In genomic region chr5:127349221-127350065, GRCm38 (mm10) we compare ENCODE assay signal across 12 mouse cellular contexts.
DNase-seq lines count a peak whose midpoint lies in the region; ATAC-seq and TF ChIP-seq lines count a peak whose summit lies in the region.
"Had no signal": no experiment of that assay in that cellular context is flagged by ENCODE, and none has a peak within 500 bp of the region (broad histone marks: within the 10 kb centered on the region; RNA-seq: fewer than 3 reads in every experiment).

No protein-coding gene starts in this region.

- 60% methylated on average over 9 of the region's 9 CpGs for WGBS in kidney, embryonic 15.5 days
- WGBS in forebrain, embryonic 13.5 days = 48% methylated on average over 9 of the region's 9 CpGs
- WGBS in intestine, embryonic 15.5 days = 60% methylated on average over 9 of the region's 9 CpGs

- DNase-seq in kidney, adult 9 months = no peak
- DNase-seq in brain, embryonic 14.5 days (ENCODE audit: low read depth) = peak; percentile 55
- peak; percentile 91 for DNase-seq in cerebellum, adult 9-10 months
- DNase-seq: gastrocnemius, postnatal 36 days; lung, adult 2 months had no signal

- no peak for TF ChIP-seq CTCF in brain, embryonic 14.5 days (IDR thresholded peaks at IDR 0.05; ENCODE audit: borderline replicate concordance, extremely low read depth, insufficient read depth, insufficient read length)

- TF ChIP-seq POLR2A in brain, embryonic 14.5 days (IDR thresholded peaks at IDR 0.05; ENCODE audit: borderline replicate concordance, extremely low read depth, insufficient read depth, insufficient read length, poor library complexity, severe bottlenecking) = no peak

- no peaks in the 10 kb centered on the region for H3K27me3 ChIP-seq in kidney, embryonic 15.5 days
- no peaks in the 10 kb centered on the region for H3K27me3 ChIP-seq in forebrain, embryonic 13.5 days
- H3K27me3 ChIP-seq in intestine, embryonic 15.5 days (replicated peaks) = no peaks in the 10 kb centered on the region
- H3K27me3 ChIP-seq: heart, embryonic 13.5 days; midbrain, embryonic 12.5 days had no signal

- no peaks in the 10 kb centered on the region for H3K9me3 ChIP-seq in kidney, embryonic 15.5 days (replicated peaks)
- no peaks in the 10 kb centered on the region for H3K9me3 ChIP-seq in forebrain, embryonic 13.5 days (replicated peaks)
- no peaks in the 10 kb centered on the region for H3K9me3 ChIP-seq in intestine, embryonic 15.5 days
- H3K9me3 ChIP-seq: heart, embryonic 13.5 days; midbrain, embryonic 12.5 days had no signal

- H3K4me1 ChIP-seq in kidney, embryonic 15.5 days = 0 out of 2 replicates have a peak, but pooled peaks cover 2% of the 10 kb centered on the region
- peaks cover 40% of the 10 kb centered on the region for H3K4me1 ChIP-seq in forebrain, embryonic 13.5 days
- no peaks in the 10 kb centered on the region for H3K4me1 ChIP-seq in intestine, embryonic 15.5 days (replicated peaks)

- H3K4me2 ChIP-seq in kidney, embryonic 15.5 days = no peak overlapping the region
- no peak overlapping the region for H3K4me2 ChIP-seq in forebrain, embryonic 13.5 days
- no peak overlapping the region for H3K4me2 ChIP-seq in intestine, embryonic 15.5 days (replicated peaks)
- H3K4me2 ChIP-seq: heart, embryonic 13.5 days; midbrain, embryonic 12.5 days had no signal

- H3K27ac ChIP-seq in kidney, embryonic 15.5 days = peak overlapping the region; percentile 27; the same call in 1 of the 2 replicates
- peak overlapping the region; percentile 42; the same call in 1 of the 2 replicates for H3K27ac ChIP-seq in forebrain, embryonic 13.5 days
- H3K27ac ChIP-seq in intestine, embryonic 15.5 days = no peak overlapping the region
- H3K27ac ChIP-seq: heart, embryonic 13.5 days; midbrain, embryonic 12.5 days had no signal

- H3K9ac ChIP-seq in kidney, embryonic 15.5 days = no peak overlapping the region
- H3K9ac ChIP-seq in forebrain, embryonic 13.5 days = no peak overlapping the region
- no peak overlapping the region for H3K9ac ChIP-seq in intestine, embryonic 15.5 days
- H3K9ac ChIP-seq: heart, embryonic 13.5 days; midbrain, embryonic 12.5 days had no signal

- no peak for ATAC-seq in kidney, embryonic 15.5 days (replicated peaks; ENCODE audit: low FRiP score)
- ATAC-seq in forebrain, embryonic 13.5 days = no peak
- no peak for ATAC-seq in intestine, embryonic 15.5 days
- no peak for ATAC-seq in inflammation-experienced regulatory T-cells, adult 6 months
- no peak for ATAC-seq in activated CD4-positive, CD25-positive, alpha-beta regulatory T cell, adult 4 months

- no peak overlapping the region for H3K4me3 ChIP-seq in kidney, embryonic 15.5 days (replicated peaks)
- no peak overlapping the region for H3K4me3 ChIP-seq in forebrain, embryonic 13.5 days
- H3K4me3 ChIP-seq in intestine, embryonic 15.5 days (replicated peaks) = no peak overlapping the region
- H3K4me3 ChIP-seq: heart, embryonic 13.5 days; midbrain, embryonic 12.5 days had no signal

- no peaks in the 10 kb centered on the region for H3K36me3 ChIP-seq in kidney, embryonic 15.5 days
- no peaks in the 10 kb centered on the region for H3K36me3 ChIP-seq in forebrain, embryonic 13.5 days (ENCODE audit: poor library complexity, severe bottlenecking)
- no peaks in the 10 kb centered on the region for H3K36me3 ChIP-seq in intestine, embryonic 15.5 days
- H3K36me3 ChIP-seq: heart, embryonic 13.5 days; midbrain, embryonic 12.5 days had no signal
